Mouse (Mus musculus) MEL-GATA-1-ER (cell line): Measurements from ENCODE around the gene Nav2.

Experiments used
- DNase-seq: peaks from one replicate; pipeline ENCODE4 v3.0.0-alpha.2; 2012; ENCODE audit warnings: low read depth; ENCODE audit errors: extremely low read depth

The Nav2 gene

DNA sequence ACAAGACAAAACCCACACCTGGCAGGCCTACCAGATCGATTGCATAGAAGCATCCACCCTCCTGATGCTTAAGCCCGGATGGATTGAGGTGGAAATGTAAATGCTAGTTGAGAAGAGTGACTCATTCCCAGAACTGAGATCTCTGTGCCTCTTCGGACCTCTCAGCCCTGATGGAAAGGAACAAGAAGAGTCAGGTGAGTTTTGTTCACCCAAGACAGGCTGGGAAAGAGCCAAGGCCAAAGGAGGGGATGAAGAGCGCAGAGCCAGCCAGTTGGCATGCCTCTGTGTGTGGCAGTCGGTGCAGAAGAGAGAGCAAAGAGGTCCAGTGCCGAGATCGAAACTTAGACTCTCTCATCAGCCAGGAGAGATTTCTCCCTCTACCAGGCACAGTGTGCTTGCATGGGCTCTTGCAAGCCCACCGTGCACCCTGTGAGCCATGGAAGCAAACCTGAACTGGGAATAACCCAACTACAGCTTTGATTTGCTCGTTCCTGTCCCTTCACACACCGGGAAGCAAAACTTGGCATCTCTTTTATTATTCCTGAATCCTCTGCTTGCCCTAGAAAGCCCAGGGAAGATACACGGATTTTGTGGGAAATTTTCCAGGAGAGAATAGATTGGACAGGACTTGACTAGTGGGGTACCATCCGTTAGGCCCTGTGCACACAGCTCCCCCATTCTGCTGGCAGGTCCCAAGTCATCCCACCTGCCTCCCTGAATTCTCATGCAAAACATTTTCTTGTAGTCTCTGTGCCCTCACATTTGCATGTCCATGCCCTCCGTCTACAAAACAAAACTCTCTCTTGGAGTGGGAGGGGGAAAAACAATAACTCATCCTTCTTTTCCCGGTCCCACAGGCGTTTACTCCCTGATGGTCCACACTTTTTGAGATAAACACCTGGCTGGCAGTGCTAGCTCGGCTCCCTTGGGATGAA lies 439.1 kb downstream of the Nav2 start:
- DNase-seq, result no peak

DNA sequence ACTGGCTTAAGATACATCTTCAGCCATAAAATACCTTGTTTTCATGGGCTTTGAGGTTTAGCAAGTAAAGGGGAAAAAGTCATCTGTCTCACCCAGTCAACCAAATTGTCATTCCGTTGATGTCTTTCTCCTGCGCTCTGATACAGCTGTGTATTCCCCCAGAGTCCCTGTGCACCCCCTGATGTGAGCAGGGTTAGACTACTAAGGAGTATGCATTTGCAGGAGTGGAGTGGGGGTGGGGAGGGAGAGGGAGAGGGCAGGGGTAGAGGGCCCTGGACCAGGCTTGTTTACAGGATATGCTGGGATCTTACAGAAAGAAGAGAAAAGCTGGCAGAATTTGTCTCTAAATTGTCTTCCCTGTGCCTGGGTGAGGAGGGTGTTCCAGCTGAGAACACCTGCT lies 440.1 kb downstream of the Nav2 start:
- no peak for DNase-seq

- DNase-seq, result no peak
Measured at GRCm38 (mm10) chr7:49350321-49351007, 441.9 kb downstream of the Nav2 start.

DNA sequence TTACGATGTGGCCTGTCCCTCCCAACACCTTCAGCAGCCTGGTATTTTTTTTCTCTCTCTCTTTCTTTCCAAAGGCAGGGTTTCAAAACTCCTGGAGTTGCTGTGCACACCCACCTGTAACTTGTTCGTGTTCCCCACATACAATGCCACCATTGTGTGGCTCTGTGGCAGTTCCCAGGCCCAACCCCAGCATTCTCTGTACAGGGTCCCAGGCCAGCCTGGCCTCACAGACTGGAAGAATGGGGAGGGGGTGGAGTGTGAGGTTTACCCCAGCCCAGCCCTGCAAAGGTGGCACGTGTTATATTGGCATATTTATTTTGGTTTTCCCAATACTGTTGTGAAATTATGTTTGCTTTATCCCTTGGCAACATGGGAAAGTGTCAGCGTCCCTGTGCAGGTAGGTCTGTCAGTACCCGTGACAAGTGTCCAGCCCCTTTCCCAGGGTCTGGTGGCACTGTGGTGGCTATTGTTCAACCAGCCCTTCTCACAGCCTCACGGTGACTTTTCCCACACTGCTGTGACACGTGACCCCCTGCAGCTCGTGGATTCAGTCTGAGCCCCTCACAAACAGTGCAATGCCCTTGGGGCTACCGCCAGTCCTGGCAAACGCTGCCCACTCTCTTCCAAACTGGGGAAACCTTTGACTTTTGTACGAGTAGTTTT lies 443.2 kb downstream of the Nav2 start:
- no peak for DNase-seq

- no peak for DNase-seq
Measured at GRCm38 (mm10) chr7:49357441-49358165, 449.1 kb downstream of the Nav2 start.

GRCm38 (mm10) chr7:49359120-49359519 lies 450.6 kb downstream of the Nav2 start:
- no peak for DNase-seq

GRCm38 (mm10) chr7:49360597-49360996 lies 452.1 kb downstream of the Nav2 start:
- DNase-seq, result no peak

GRCm38 (mm10) chr7:49361465-49362090 lies 453.1 kb downstream of the Nav2 start:
- DNase-seq, result no peak

GRCm38 (mm10) chr7:49364486-49365162 lies 456.1 kb downstream of the Nav2 start:
- DNase-seq, result no peak

DNA sequence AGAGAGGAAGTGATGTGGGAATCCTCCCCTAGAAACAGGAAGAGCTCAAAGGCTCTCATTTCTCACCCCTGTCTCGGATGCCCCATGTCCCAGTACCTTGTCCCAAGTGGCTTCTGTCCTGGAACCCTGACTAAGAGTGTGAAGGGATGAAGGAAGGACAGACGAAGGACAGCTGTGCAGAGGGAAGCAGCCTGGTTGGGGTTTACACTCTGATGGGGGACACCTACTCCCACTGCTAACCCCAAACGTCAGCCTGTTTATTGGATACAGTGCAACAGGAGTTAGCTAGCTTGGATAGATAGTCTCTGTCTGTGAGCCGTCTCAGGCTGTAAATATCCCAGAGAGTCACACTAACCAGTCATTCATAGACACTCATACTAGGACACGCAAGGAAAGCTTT lies 460.1 kb downstream of the Nav2 start:
- DNase-seq, result no peak

DNA sequence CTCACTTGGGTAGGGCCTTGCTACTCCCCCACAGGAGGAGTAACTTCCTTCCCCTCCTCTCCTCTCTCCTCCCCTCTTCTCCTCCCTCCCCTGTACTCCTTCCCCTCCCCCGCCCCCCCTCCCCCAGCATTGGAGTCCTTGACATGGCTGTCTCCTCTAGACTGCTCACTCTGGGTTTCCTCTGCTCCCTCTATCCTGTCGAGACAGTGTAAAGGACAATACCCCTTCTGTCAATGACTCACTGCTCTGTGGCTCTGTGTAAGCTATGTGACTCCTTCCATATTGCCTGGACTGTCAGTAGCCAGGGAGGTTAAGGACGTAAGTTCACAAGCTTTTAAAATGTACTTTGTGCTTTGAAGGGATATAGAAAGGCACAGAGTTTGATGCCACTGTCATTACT lies 460.5 kb downstream of the Nav2 start:
- DNase-seq, result no peak

GRCm38 (mm10) chr7:49369809-49370473 lies 461.4 kb downstream of the Nav2 start:
- no peak for DNase-seq

GRCm38 (mm10) chr7:49371345-49371744 lies 462.8 kb downstream of the Nav2 start:
- DNase-seq, result no peak

GRCm38 (mm10) chr7:49371972-49372371 lies 463.5 kb downstream of the Nav2 start:
- no peak for DNase-seq

DNA sequence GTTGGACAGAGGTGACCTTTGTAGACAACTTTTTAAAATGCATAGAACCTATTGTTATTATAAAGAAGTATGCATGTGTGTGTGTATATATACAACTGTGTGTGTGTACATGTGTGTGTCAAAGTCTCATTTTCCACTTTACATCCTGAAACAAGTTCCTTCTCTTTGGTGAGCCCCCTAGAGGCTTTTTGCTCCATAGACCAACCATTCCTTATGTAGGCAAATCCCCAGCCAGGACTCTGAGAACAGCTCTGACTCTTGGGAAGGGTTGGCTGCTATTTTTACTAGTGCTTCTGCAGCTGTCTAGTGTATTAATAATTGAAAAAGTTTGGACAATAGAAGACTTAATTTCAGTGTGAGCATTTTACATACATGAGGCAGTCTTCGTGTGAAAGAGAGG lies 464.7 kb downstream of the Nav2 start:
- DNase-seq, result no peak

DNA sequence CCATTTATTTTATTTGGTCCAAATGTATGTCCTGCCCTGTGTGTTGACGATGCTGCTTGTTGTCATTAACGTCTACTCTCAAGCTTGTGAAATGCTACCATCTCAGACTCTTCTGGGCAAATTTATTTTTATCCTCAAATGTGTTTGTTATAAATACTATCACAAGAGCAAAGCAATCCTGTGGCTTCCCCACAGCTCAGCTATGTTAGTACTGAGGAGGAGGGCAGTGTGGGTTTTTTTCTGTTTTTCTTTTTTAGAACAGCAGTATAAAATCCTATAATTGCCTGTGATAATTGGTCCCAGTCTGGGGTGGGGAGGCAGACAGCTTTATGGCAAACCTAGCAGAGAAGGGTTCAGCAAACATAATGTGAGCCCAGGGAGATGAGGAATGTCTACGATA lies 465.1 kb downstream of the Nav2 start:
- DNase-seq, result no peak

- DNase-seq, result no peak
Measured at GRCm38 (mm10) chr7:49375499-49375974, 467.0 kb downstream of the Nav2 start.

GRCm38 (mm10) chr7:49378608-49379007 lies 470.1 kb downstream of the Nav2 start:
- no peak for DNase-seq

DNA sequence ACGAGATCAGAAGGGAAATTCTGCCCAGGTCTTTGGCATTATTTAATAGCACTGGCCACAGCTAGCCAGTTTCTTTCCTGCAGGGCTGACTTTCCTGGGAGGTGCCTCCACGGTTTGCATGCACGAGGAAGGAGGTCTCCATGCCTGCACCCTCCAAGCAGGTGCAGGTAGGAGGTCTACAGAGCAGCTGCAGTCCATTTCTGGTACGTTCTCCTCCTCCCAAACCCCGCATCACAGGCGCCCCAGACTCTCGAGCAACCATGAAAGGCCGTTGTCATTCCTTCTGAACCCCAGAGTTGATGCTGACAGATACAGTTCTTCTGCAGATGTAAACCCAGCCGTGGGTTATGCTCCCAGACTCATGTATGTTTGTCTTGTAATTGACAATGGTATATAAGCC lies 472.4 kb downstream of the Nav2 start:
- no peak for DNase-seq

GRCm38 (mm10) chr7:49382884-49383283 lies 474.4 kb downstream of the Nav2 start:
- DNase-seq, result no peak
